Mouse (Mus musculus) cerebellum, postnatal 10 days (tissue): ENCODE results near the gene Cd164l2.

Experiments
- DNase-seq, 2 experiments: peaks; one replicate each; pipeline ENCODE4 v3.0.0; 2021; ENCODE audit warnings: mixed read lengths in 2 of 2

The Cd164l2 gene

DNA sequence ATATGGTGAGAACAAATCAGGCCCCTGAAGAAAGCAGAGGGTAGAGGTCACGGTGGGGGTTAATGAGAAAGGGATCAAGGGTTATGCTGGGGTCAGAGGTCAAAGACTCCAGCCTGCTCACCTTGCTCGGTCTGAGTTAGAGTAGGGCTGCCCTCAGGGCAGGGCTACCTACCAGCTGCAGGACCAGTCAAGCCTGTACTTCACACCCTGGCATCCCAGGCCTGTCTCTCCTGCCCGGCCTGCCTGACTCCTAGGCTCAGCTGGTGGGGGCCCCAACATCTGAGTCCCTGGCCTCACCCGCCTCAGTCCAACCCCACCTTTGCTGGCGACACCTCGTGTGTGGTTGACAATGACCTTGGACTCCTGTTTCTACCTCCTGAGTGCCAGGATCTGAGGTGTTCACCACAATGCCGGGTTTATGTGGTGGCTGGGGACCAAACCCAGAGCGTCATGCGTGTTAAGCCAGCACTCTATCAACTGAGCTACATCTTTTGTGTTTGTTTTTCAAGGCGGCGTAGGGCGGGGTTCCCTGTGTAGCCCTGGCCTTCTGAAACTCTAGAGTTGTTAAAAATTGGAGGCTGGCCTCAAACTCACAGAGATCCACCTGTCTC lies 46.0 kb downstream of the Cd164l2 start:
- DNase-seq = no peak

- DNase-seq = no peak
These were observed 49.9 kb downstream of the Cd164l2 start for GRCm38 (mm10) chr4:133261641-133262374.

DNA sequence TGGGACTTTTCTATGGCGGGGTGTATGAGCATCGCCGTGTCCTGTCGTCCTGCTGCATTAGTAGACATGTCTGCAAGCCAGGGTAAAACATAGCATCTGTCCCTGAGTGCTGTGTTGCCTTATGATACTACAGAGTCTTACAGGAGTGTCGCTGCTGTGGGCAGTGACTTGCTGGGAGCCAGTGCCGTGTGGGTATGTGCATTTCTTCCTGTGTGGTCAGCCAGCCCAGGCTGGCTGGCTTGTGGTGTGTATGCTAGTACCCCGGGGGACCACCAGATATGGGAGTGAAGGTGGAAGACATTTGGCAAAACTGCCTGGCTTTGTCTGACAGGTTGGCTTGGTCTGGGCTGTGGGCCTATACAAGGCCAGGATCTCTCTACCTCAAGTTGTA lies 50.4 kb downstream of the Cd164l2 start:
- no peak for DNase-seq

- no peak for DNase-seq
These were observed 51.0 kb downstream of the Cd164l2 start, which contains the start of gene Sytl1 for GRCm38 (mm10) chr4:133262882-133263281. Gene Sytl1, minus strand, starts transcription at chr4:133263113.

- no peak for DNase-seq
These were observed 51.8 kb downstream of the Cd164l2 start for GRCm38 (mm10) chr4:133263756-133264155.

DNA sequence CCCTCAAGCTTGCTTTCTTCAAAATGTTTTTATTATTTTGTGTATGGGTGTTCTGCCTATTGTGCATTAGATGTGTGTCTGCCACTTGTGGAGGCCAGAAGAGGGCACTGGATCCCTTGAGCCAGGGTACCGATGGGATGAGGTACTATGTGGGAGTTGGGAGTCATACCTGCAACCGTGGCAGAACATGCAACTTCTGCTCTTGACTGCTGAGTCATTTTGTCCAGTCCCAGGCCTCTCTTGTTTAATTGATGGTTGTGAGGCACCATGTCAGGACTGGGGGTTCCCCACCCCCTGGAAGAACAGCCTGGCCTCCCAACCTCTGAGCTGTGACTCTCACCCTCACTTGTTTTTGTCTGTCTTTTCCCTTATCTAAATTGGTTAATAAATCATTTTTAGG lies 52.6 kb downstream of the Cd164l2 start:
- DNase-seq = no peak

GRCm38 (mm10) chr4:133265297-133265696 lies 53.4 kb downstream of the Cd164l2 start:
- DNase-seq = no peak

- DNase-seq = no peak
These were observed 53.8 kb downstream of the Cd164l2 start for GRCm38 (mm10) chr4:133265759-133266158.

- no peak for DNase-seq
These were observed 54.4 kb downstream of the Cd164l2 start for GRCm38 (mm10) chr4:133266248-133266880.

GRCm38 (mm10) chr4:133268931-133269330 lies 57.0 kb downstream of the Cd164l2 start:
- no peak for DNase-seq

GRCm38 (mm10) chr4:133269596-133269995 lies 57.7 kb downstream of the Cd164l2 start:
- no peak for DNase-seq

- DNase-seq = peak in 1 of 2 experiments; percentile 18
These were observed 59.0 kb downstream of the Cd164l2 start for GRCm38 (mm10) chr4:133270929-133271328.
